22 mouse cellular contexts compared by ENCODE assay signal in the genomic region with DNA sequence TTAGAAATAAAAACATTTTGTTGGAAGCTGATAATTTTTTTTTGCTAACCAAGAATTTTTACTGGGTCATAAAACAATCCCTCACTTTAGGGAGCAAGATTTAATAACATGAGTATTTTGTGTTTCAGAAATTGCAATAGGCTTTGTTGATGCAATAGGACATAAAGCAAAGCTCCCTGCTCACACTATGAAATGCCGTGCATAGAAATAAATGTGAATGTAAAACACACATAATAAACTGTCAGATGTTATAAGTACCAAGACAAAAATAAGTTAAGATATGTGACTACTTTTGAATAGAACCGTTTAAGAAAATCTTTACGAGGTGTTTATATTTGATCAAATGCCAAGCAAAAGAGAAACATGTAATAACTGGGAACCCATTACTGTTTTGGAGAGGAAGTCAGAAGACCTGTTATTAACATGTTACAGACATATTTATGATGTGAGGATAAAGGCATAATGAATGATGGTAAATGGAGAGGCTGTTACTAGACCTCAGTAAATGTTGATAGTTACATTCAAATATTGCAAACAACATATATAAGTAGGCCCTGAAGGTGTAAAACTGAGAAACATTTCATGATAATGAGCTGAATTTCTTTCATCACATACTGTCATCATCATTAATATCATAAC.
DNase-seq lines count a peak whose midpoint lies in the region; ATAC-seq and TF ChIP-seq lines count a peak whose summit lies in the region.
"Had no signal": no experiment of that assay in that cellular context is flagged by ENCODE, and none has a peak within 500 bp of the region (broad histone marks: within the 10 kb centered on the region; RNA-seq: fewer than 3 reads in every experiment).

No protein-coding gene starts in this region.

- H3K9ac ChIP-seq in limb, embryonic 13.5 days: no peak overlapping the region
- H3K9ac ChIP-seq in lung, embryonic 14.5 days: no peak overlapping the region
- H3K9ac ChIP-seq in lung, embryonic 16.5 days (ENCODE audit: low read length): no peak overlapping the region
- no peak overlapping the region for H3K9ac ChIP-seq in limb, embryonic 14.5 days (ENCODE audit: low read depth, low read length, severe bottlenecking)

- no peak for DNase-seq in limb, embryonic 10.5 days (ENCODE audit: low spot score)
- peak; percentile 75 for DNase-seq in lung, embryonic 14.5 days
- no peak for DNase-seq in lung, postnatal 25 days (ENCODE audit: low spot score)
- no peak for DNase-seq in lung, postnatal 10 days
- DNase-seq in limb, embryonic 14.5 days (ENCODE audit: low spot score): peak; percentile 20
- no peak for DNase-seq in testis, postnatal 10 days (ENCODE audit: low spot score)
- DNase-seq: adrenal gland, adult 2 months; adrenal gland, adult 8-10 months; adrenal gland, postnatal 10 days; adrenal gland, postnatal 14 days; adrenal gland, postnatal 25 days; adrenal gland, postnatal 36 days; B cell, adult 2 months; cerebellum, adult 11 months; cerebellum, adult 11-12 months had no signal

- H3K36me3 ChIP-seq in limb, embryonic 13.5 days: no peaks in the 10 kb centered on the region
- no peaks in the 10 kb centered on the region for H3K36me3 ChIP-seq in limb, embryonic 10.5 days
- H3K36me3 ChIP-seq in lung, embryonic 14.5 days (ENCODE audit: insufficient read depth): no peaks in the 10 kb centered on the region
- no peaks in the 10 kb centered on the region for H3K36me3 ChIP-seq in lung, embryonic 16.5 days (ENCODE audit: control insufficient read depth, insufficient read depth, low read length)
- no peaks in the 10 kb centered on the region for H3K36me3 ChIP-seq in limb, embryonic 14.5 days (ENCODE audit: control insufficient read depth, insufficient read depth, low read length)
- H3K36me3 ChIP-seq: G1E had no signal

- H3K4me2 ChIP-seq in limb, embryonic 13.5 days (replicated peaks): no peak overlapping the region
- no peak overlapping the region for H3K4me2 ChIP-seq in lung, embryonic 14.5 days
- H3K4me2 ChIP-seq in lung, embryonic 16.5 days (ENCODE audit: low read depth, low read length): no peak overlapping the region
- no peak overlapping the region for H3K4me2 ChIP-seq in limb, embryonic 14.5 days (replicated peaks; ENCODE audit: low read depth, low read length, severe bottlenecking)

- TF ChIP-seq POLR2A in limb, embryonic 14.5 days (IDR thresholded peaks at IDR 0.05; ENCODE audit: borderline replicate concordance, extremely low read depth, insufficient read depth, insufficient read length): no peak

- no peaks in the 10 kb centered on the region for H3K27me3 ChIP-seq in limb, embryonic 13.5 days
- no peaks in the 10 kb centered on the region for H3K27me3 ChIP-seq in limb, embryonic 10.5 days (ENCODE audit: low read depth, poor library complexity, severe bottlenecking)
- H3K27me3 ChIP-seq in lung, embryonic 14.5 days (ENCODE audit: insufficient read depth, low read length): no peaks in the 10 kb centered on the region
- H3K27me3 ChIP-seq in lung, embryonic 16.5 days (ENCODE audit: control insufficient read depth, insufficient read depth, low read depth, low read length): no peaks in the 10 kb centered on the region
- no peaks in the 10 kb centered on the region for H3K27me3 ChIP-seq in limb, embryonic 14.5 days (ENCODE audit: control insufficient read depth, insufficient read depth, low read length)
- H3K27me3 ChIP-seq: CH12.LX had no signal

- H3K4me1 ChIP-seq in limb, embryonic 13.5 days: no peaks in the 10 kb centered on the region
- H3K4me1 ChIP-seq in limb, embryonic 10.5 days: no peaks in the 10 kb centered on the region
- H3K4me1 ChIP-seq in lung, embryonic 14.5 days (ENCODE audit: insufficient read depth): no peaks in the 10 kb centered on the region
- no peaks in the 10 kb centered on the region for H3K4me1 ChIP-seq in lung, embryonic 16.5 days (replicated peaks; ENCODE audit: control insufficient read depth, insufficient read depth, low read length)
- H3K4me1 ChIP-seq in limb, embryonic 14.5 days (ENCODE audit: control insufficient read depth, insufficient read depth, low read length): no peaks in the 10 kb centered on the region

- no peak overlapping the region for H3K27ac ChIP-seq in limb, embryonic 13.5 days
- H3K27ac ChIP-seq in limb, embryonic 10.5 days: no peak overlapping the region
- no peak overlapping the region for H3K27ac ChIP-seq in lung, embryonic 14.5 days (ENCODE audit: low read depth)
- no peak overlapping the region for H3K27ac ChIP-seq in lung, embryonic 16.5 days (ENCODE audit: low read length)
- no peak overlapping the region for H3K27ac ChIP-seq in limb, embryonic 14.5 days (replicated peaks; ENCODE audit: low read depth, low read length)

- 37% methylated on average over 3 of the region's 3 CpGs for WGBS in limb, embryonic 13.5 days
- WGBS in limb, embryonic 10.5 days: 75% methylated on average over 3 of the region's 3 CpGs
- 42% methylated on average over 3 of the region's 3 CpGs for whole genome bisulfite sequencing in lung, embryonic 14.5 days
- WGBS in lung, embryonic 16.5 days: 53% methylated on average over 3 of the region's 3 CpGs
- 39% methylated on average over 3 of the region's 3 CpGs for WGBS in limb, embryonic 14.5 days

- ATAC-seq in limb, embryonic 13.5 days (ENCODE audit: low FRiP score, low read depth): peak; percentile 51; the same call in 1 of the 2 replicates
- peak; percentile 66 for ATAC-seq in lung, embryonic 14.5 days (ENCODE audit: insufficient read depth)
- peak; percentile 57; the same call in 1 of the 2 replicates for ATAC-seq in lung, embryonic 16.5 days (ENCODE audit: low read depth)
- 0 out of 2 replicates have a peak, but pooled peaks have one; percentile 26 for ATAC-seq in limb, embryonic 14.5 days (ENCODE audit: low FRiP score, low read depth)
- ATAC-seq: activated CD4-positive, CD25-positive, alpha-beta regulatory T cell, adult 4 months; CD4-positive, CD25-positive, alpha-beta regulatory T cell, adult 4 months; Patski had no signal

- no peak overlapping the region for H3K4me3 ChIP-seq in limb, embryonic 13.5 days
- H3K4me3 ChIP-seq in limb, embryonic 10.5 days: no peak overlapping the region
- H3K4me3 ChIP-seq in lung, embryonic 14.5 days (ENCODE audit: low read depth, low read length): no peak overlapping the region
- H3K4me3 ChIP-seq in lung, embryonic 16.5 days (ENCODE audit: low read length): no peak overlapping the region
- no peak overlapping the region for H3K4me3 ChIP-seq in limb, embryonic 14.5 days (replicated peaks; ENCODE audit: low read length)

- TF ChIP-seq CTCF in lung, embryonic 14.5 days (IDR thresholded peaks at IDR 0.05; ENCODE audit: low read depth): no peak

- H3K9me3 ChIP-seq in limb, embryonic 13.5 days: no peaks in the 10 kb centered on the region
- no peaks in the 10 kb centered on the region for H3K9me3 ChIP-seq in limb, embryonic 10.5 days (replicated peaks)
- no peaks in the 10 kb centered on the region for H3K9me3 ChIP-seq in lung, embryonic 14.5 days (ENCODE audit: low read depth, low read length)
- H3K9me3 ChIP-seq in lung, embryonic 16.5 days (ENCODE audit: control insufficient read depth, low read length): no peaks in the 10 kb centered on the region
- no peaks in the 10 kb centered on the region; the same call in 1 of the 2 replicates for H3K9me3 ChIP-seq in limb, embryonic 14.5 days (ENCODE audit: control insufficient read depth, low read length)
- H3K9me3 ChIP-seq: G1E had no signal

Comparison
In these comparisons a context has a peak if more than half of its experiments do, and no peak if none do; other contexts are left out.
1. DNase-seq: peak in lung, embryonic 14.5 days (single experiment) and limb, embryonic 14.5 days (single experiment); none in limb, embryonic 10.5 days (single experiment), lung, postnatal 25 days (single experiment), lung, postnatal 10 days (single experiment) and testis, postnatal 10 days (single experiment).
2. Peak in every context shown above with its lines, with median percentiles within 50 percentile points of each other: ATAC-seq.